ENCODE assay signal across 8 mouse cellular contexts in genomic region chr2:53029716-53030431, GRCm38 (mm10).
A peak's percentile ranks its signal among the peaks of the same experiment; 100 is the strongest.
DNase-seq lines count a peak whose midpoint lies in the region; ATAC-seq and TF ChIP-seq lines count a peak whose summit lies in the region.

No protein-coding gene starts in this region.

- H3K9me3 ChIP-seq in heart, embryonic 13.5 days = no peaks in the 10 kb centered on the region
- no peaks in the 10 kb centered on the region for H3K9me3 ChIP-seq in lung, postnatal 0 days (ENCODE audit: low read length)

- no peak overlapping the region for H3K4me3 ChIP-seq in cortical plate, adult 2 months (ENCODE audit: insufficient read depth, low read length)
- no peak overlapping the region for H3K4me3 ChIP-seq in heart, embryonic 13.5 days
- H3K4me3 ChIP-seq in lung, postnatal 0 days (ENCODE audit: low read depth, low read length) = no peak overlapping the region

- TF ChIP-seq POLR2A in cortical plate, adult 2 months (IDR thresholded peaks at IDR 0.05; ENCODE audit: extremely low read depth, insufficient read depth, low read length) = no peak

- 69% methylated on average over 7 of the region's 7 CpGs for WGBS in heart, embryonic 13.5 days
- 45% methylated on average over 7 of the region's 7 CpGs for WGBS in lung, postnatal 0 days

- H3K36me3 ChIP-seq in heart, embryonic 13.5 days = no peaks in the 10 kb centered on the region
- H3K36me3 ChIP-seq in lung, postnatal 0 days (ENCODE audit: insufficient read depth, low read length) = no peaks in the 10 kb centered on the region

- no peaks in the 10 kb centered on the region for H3K27me3 ChIP-seq in heart, embryonic 13.5 days (replicated peaks)
- no peaks in the 10 kb centered on the region for H3K27me3 ChIP-seq in lung, postnatal 0 days (replicated peaks; ENCODE audit: insufficient read depth, low read length)

- H3K4me1 ChIP-seq in cortical plate, adult 2 months (ENCODE audit: control insufficient read depth, insufficient read depth, low read length) = peaks cover 6% of the 10 kb centered on the region
- peaks cover 17% of the 10 kb centered on the region for H3K4me1 ChIP-seq in heart, embryonic 13.5 days
- H3K4me1 ChIP-seq in lung, postnatal 0 days (ENCODE audit: insufficient read depth, low read depth, low read length) = no peaks in the 10 kb centered on the region; the same call in 1 of the 2 replicates

- no peak overlapping the region for H3K9ac ChIP-seq in heart, embryonic 13.5 days
- H3K9ac ChIP-seq in lung, postnatal 0 days (replicated peaks; ENCODE audit: low read depth) = no peak overlapping the region

- TF ChIP-seq CTCF in cortical plate, adult 2 months (IDR thresholded peaks at IDR 0.05; ENCODE audit: extremely low read depth, insufficient read depth, low read length) = no peak
- peak; percentile 31; the same call in 1 of the 2 replicates for TF ChIP-seq CTCF in lung, postnatal 0 days (IDR thresholded peaks at IDR 0.05)

- peak; percentile 30 for DNase-seq in kidney, postnatal 10 days
- DNase-seq in kidney, adult 8-10 months = no peak
- peak; percentile 86 for DNase-seq in lung, postnatal 0 days (ENCODE audit: low spot score)
- no peak for DNase-seq in urinary bladder, adult 2 months (ENCODE audit: low spot score)
- DNase-seq in adrenal gland, postnatal 14 days = no peak

- no peak overlapping the region for H3K4me2 ChIP-seq in heart, embryonic 13.5 days
- no peak overlapping the region for H3K4me2 ChIP-seq in lung, postnatal 0 days (replicated peaks; ENCODE audit: low read depth, low read length)

- no peak for ATAC-seq in heart, embryonic 13.5 days (ENCODE audit: extremely low read depth, insufficient number of reproducible peaks, low FRiP score, low TSS enrichment)
- peak; percentile 89 for ATAC-seq in lung, postnatal 0 days
- ATAC-seq in inflammation-experienced regulatory T-cells, adult 6 months = no peak

- TF ChIP-seq EP300 in lung, postnatal 0 days (IDR thresholded peaks at IDR 0.05) = no peak

- peak overlapping the region; percentile 54 for H3K27ac ChIP-seq in cortical plate, adult 2 months (ENCODE audit: insufficient read depth, low read length)
- H3K27ac ChIP-seq in heart, embryonic 13.5 days (replicated peaks) = peak overlapping the region; percentile 78
- H3K27ac ChIP-seq in lung, postnatal 0 days (ENCODE audit: low read length) = peak overlapping the region; percentile 38; the same call in 1 of the 2 replicates

Comparison
In these comparisons a context has a peak if more than half of its experiments do, and no peak if none do; other contexts are left out.
1. DNase-seq: peak in kidney, postnatal 10 days (single experiment) and lung, postnatal 0 days (single experiment); none in kidney, adult 8-10 months (0 of 2), urinary bladder, adult 2 months (single experiment) and adrenal gland, postnatal 14 days (single experiment).
2. Peak in every context shown above with its lines, with median percentiles within 50 percentile points of each other: H3K27ac ChIP-seq.